Mouse (Mus musculus): ENCODE results near the gene Tmem209.

The Tmem209 gene

GRCm38 (mm10) chr6:30535340-30535739 is 25.8 kb upstream of the Tmem209 start:
- DNase-seq = peak; percentile 25

GRCm38 (mm10) chr6:30528800-30529199 is 19.2 kb upstream of the Tmem209 start:
- DNase-seq = no peak

- DNase-seq = peak; percentile 19
Observed at GRCm38 (mm10) chr6:30526586-30527515, 17.3 kb upstream of the Tmem209 start.

- peak; percentile 27 for DNase-seq
Observed at GRCm38 (mm10) chr6:30525456-30526332, 16.1 kb upstream of the Tmem209 start.

- DNase-seq = no peak
Observed at GRCm38 (mm10) chr6:30520400-30520799, 10.8 kb upstream of the Tmem209 start.

- no peak for DNase-seq
Observed at GRCm38 (mm10) chr6:30514242-30514641, 4.7 kb upstream of the Tmem209 start.

GRCm38 (mm10) chr6:30510291-30510690 is 708 bp upstream of the Tmem209 start:
- DNase-seq = peak; percentile 7

- DNase-seq = no peak
Observed at GRCm38 (mm10) chr6:30508824-30509223, 759 bp downstream of the Tmem209 start.

GRCm38 (mm10) chr6:30499049-30499448 is 10.5 kb downstream of the Tmem209 start:
- no peak for DNase-seq

- no peak for DNase-seq
Observed at GRCm38 (mm10) chr6:30486504-30486903, 23.1 kb downstream of the Tmem209 start.

GRCm38 (mm10) chr6:30482908-30483307 is 26.7 kb downstream of the Tmem209 start:
- DNase-seq = no peak

- DNase-seq = no peak
Observed at GRCm38 (mm10) chr6:30479418-30479817, 30.2 kb downstream of the Tmem209 start.

- no peak for DNase-seq
Observed at GRCm38 (mm10) chr6:30477784-30478183, 31.8 kb downstream of the Tmem209 start.

- DNase-seq = no peak
Observed at GRCm38 (mm10) chr6:30477210-30477714, 32.3 kb downstream of the Tmem209 start.

GRCm38 (mm10) chr6:30476025-30476765 is 33.4 kb downstream of the Tmem209 start:
- DNase-seq = no peak

GRCm38 (mm10) chr6:30471706-30472105 is 37.9 kb downstream of the Tmem209 start:
- DNase-seq = no peak

GRCm38 (mm10) chr6:30469370-30469769 is 40.2 kb downstream of the Tmem209 start:
- no peak for DNase-seq

GRCm38 (mm10) chr6:30468684-30469083 is 40.9 kb downstream of the Tmem209 start:
- peak; percentile 45 for DNase-seq

- no peak for DNase-seq
Observed at GRCm38 (mm10) chr6:30468058-30468457, 41.5 kb downstream of the Tmem209 start.

- DNase-seq = no peak
Observed at GRCm38 (mm10) chr6:30465586-30465985, 44.0 kb downstream of the Tmem209 start.

- no peak for DNase-seq
Observed at GRCm38 (mm10) chr6:30462822-30463221, 46.8 kb downstream of the Tmem209 start.

GRCm38 (mm10) chr6:30461755-30462344 is 47.7 kb downstream of the Tmem209 start:
- DNase-seq = no peak
